Mouse (Mus musculus) mouse embryonic stem cell (cell line): ENCODE measurements around the gene Lrrc4b.

ENCODE experiments used
- in situ Hi-C, 2 experiments: fragments of 300-500 bp; cut with MboI; formaldehyde crosslinking; loops; 1 replicate in 1 of 2; 3 replicates in 1 of 2; pipeline ENCODE4 v1.14.3; 2019 to 2020; ENCODE audit warnings: low sequenced_read_pairs in 2 of 2, low pct_unique_long_range_greater_than_20kb in 1 of 2, mixed read lengths in 1 of 2; ENCODE audit not compliant: unreplicated experiment in 1 of 2

The Lrrc4b gene

GRCm38 (mm10) chr7:44456302-44456701 is 27.5 kb downstream of the Lrrc4b start:
- in situ Hi-C loops: no loop called here

- in situ Hi-C loops: no loop called here
Measured at GRCm38 (mm10) chr7:44460067-44460466, 31.2 kb downstream of the Lrrc4b start.

- in situ Hi-C loops: no loop called here
Measured at GRCm38 (mm10) chr7:44460767-44461502, 32.1 kb downstream of the Lrrc4b start.

- in situ Hi-C loops: no loop called here
Measured at GRCm38 (mm10) chr7:44461503-44462217, 32.8 kb downstream of the Lrrc4b start.

GRCm38 (mm10) chr7:44462218-44463055 is 33.6 kb downstream of the Lrrc4b start:
- in situ Hi-C loops: no loop called here

- in situ Hi-C loops: no loop called here
Measured at GRCm38 (mm10) chr7:44463056-44463425, 34.2 kb downstream of the Lrrc4b start.

- in situ Hi-C loops: no loop called here
Measured at GRCm38 (mm10) chr7:44463556-44464225, 34.9 kb downstream of the Lrrc4b start.

GRCm38 (mm10) chr7:44464511-44464910 is 35.7 kb downstream of the Lrrc4b start:
- in situ Hi-C loops: no loop called here

GRCm38 (mm10) chr7:44465111-44465510 is 36.3 kb downstream of the Lrrc4b start, which contains the start of gene Aspdh:
Gene Aspdh, plus strand, starts transcription at chr7:44465391.
- in situ Hi-C loops: no loop called here

GRCm38 (mm10) chr7:44466006-44466887 is 37.4 kb downstream of the Lrrc4b start:
- in situ Hi-C loops: no loop called here

- in situ Hi-C loops: no loop called here
Measured at GRCm38 (mm10) chr7:44466888-44467311, 38.1 kb downstream of the Lrrc4b start.

- in situ Hi-C loops: no loop called here
Measured at GRCm38 (mm10) chr7:44467811-44468411, 39.1 kb downstream of the Lrrc4b start, which contains the start of gene Josd2. Gene Josd2, plus strand, starts transcription at chr7:44467980.

GRCm38 (mm10) chr7:44468644-44469285 is 39.9 kb downstream of the Lrrc4b start:
- in situ Hi-C loops: no loop called here

- in situ Hi-C loops: no loop called here
Measured at GRCm38 (mm10) chr7:44469677-44470675, 41.2 kb downstream of the Lrrc4b start.

GRCm38 (mm10) chr7:44470696-44471612 is 42.1 kb downstream of the Lrrc4b start:
- in situ Hi-C loops: no loop called here
